Mouse (Mus musculus): Measurements from ENCODE around the gene Usp49.
A peak's percentile ranks its signal among the peaks of the same experiment; 100 is the strongest.

Usp49 gene

GRCm38 (mm10) chr17:47695337-47695710 is 64.8 kb downstream of the Usp49 start:
- DNase-seq: no peak

- DNase-seq: no peak
These were observed 67.7 kb downstream of the Usp49 start for GRCm38 (mm10) chr17:47698156-47698555.

DNA sequence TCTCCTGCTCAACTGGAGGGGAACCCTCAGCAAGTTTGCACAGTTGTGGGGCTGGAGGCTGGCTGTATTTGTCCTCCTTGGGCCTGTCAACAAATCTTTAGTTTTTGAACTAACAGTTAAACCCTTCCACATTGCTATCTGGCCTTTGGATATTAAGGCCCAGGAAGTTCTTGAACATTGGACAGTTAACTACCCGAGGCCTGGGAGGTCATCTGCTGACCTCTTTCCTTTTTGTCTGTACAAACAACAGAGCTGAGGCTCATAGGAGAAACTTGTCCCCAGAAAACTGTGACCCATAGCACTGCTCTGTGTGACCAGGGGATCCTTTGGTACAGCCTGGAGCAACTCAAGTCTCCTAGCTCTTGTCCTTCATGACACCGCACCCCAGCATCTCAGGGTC is 68.6 kb downstream of the Usp49 start:
- DNase-seq: no peak

DNA sequence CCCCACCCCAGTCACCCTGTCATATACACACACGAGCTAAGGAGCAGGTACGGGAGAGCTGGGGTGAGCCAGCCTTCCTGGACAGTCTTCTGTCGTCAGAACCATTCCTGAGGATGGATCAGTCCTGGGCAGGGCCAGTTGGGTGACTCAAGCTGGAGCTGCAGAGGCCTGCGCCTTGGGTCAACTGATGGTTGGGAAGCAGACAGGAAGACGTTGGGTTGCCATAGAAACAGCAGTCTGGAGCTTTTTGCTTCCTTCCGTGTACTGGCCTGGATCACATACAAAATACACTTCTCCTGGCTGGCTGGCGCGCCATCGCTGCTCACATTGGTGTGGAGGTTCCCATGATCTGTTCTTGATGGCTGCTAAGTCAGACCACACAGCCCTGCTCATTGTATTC is 71.3 kb downstream of the Usp49 start:
- no peak for DNase-seq

GRCm38 (mm10) chr17:47702548-47703345 is 72.3 kb downstream of the Usp49 start:
- no peak for DNase-seq

DNA sequence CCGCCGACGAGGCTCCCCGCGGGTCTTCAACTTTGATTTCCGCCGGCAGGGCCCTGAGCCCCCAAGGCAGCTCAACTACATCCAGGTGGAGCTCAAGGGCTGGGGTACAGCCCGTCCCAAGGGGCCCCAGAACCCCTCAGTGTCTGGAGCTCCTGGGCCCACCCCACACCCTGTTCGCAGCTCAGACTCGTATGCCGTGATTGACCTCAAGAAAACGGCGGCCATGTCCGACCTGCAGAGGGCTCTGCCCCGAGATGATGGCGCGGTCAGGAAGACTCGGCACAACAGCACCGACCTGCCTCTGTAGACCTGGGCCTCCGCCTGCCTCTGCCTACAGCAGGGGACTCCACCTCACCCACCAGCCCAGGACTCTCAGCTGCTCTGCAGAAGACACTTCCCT is 73.1 kb downstream of the Usp49 start:
- DNase-seq: peak; percentile 17

GRCm38 (mm10) chr17:47704692-47705091 is 74.2 kb downstream of the Usp49 start:
- DNase-seq: no peak

GRCm38 (mm10) chr17:47706196-47706595 is 75.7 kb downstream of the Usp49 start:
- DNase-seq: no peak

DNA sequence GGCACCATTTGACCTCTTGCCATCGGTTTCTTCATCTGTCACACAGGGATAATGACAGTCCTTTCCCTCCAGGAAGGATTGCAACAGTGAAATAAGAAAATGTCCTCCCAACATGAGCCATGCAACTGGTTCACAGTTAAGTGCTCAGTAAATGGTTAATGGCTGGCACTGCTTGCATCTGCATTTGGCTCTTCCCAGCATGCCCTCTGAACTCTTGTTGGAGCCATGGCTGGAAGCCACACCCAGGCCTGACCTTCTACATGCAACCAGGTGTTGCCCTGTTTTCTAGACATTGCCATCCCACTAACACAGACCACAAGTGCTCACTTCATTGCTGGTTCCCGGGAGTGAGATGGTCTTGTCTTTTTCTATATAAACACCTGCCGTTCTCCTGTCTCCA is 77.5 kb downstream of the Usp49 start:
- no peak for DNase-seq

DNA sequence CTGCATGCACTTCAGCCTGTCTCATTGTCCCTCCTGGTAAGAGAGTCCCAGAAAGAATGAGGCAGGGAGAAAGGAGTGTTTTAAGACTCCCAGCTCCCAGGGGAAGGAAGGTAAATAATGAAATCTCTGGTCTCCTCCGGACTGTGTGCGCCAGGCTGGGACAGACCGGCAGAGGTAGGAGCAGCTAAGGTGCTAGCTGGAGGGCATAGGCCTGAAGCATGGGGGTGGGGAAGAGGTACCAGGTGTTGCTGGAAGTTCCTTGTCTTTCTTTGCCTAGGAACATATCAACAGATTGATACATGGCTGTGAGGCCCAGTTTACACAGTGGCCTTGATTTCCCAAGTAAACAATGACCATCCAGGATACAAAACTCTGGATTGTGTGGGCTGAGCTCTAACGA is 78.5 kb downstream of the Usp49 start:
- DNase-seq: no peak

DNA sequence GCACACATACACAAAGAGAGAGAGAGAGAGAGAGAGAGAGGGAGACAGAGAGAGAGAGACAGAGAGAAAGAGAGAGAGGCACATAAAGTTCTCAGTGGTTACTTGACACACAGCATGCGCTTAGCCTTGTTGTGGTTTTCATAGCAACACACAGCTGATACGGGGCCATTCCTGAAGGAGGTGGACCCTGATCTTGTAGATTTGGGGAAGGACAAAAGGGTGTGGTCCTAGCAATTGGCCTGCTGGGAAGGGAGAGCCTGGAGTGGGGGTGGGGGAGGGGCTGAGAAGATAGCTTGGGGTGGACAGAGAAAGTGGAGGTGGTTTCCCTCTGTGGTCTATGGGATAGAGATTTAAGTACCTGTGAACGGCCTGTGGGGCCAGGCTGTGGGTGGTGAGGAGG is 79.5 kb downstream of the Usp49 start:
- DNase-seq: no peak

GRCm38 (mm10) chr17:47711883-47712282 is 81.4 kb downstream of the Usp49 start:
- DNase-seq: no peak

- DNase-seq: no peak
These were observed 82.5 kb downstream of the Usp49 start for GRCm38 (mm10) chr17:47712889-47713571.

- DNase-seq: no peak
These were observed 84.5 kb downstream of the Usp49 start for GRCm38 (mm10) chr17:47715037-47715436.

- no peak for DNase-seq
These were observed 90.7 kb downstream of the Usp49 start for GRCm38 (mm10) chr17:47721183-47721582.

GRCm38 (mm10) chr17:47726566-47726965 is 96.1 kb downstream of the Usp49 start, which contains the start of gene Pgc:
Pgc (plus strand) TSS chr17:47726842.
- no peak for DNase-seq

- DNase-seq: no peak
These were observed 100.4 kb downstream of the Usp49 start for GRCm38 (mm10) chr17:47730633-47731575.

GRCm38 (mm10) chr17:47735553-47736100 is 105.1 kb downstream of the Usp49 start:
- no peak for DNase-seq
